Mouse (Mus musculus) adrenal gland, postnatal 4 days (tissue): ENCODE data around the gene Cdca4. TPM values are rescaled to one million over a fixed set of nuclear protein-coding genes. Genes with fewer than 3 reads are reported as not detected.

Experiments used
- DNase-seq, 2 experiments: peaks; one replicate each; pipeline ENCODE4 v3.0.0; 2021 to 2022; ENCODE audit warnings: low spot score in 2 of 2, mixed read lengths in 2 of 2
- long read RNA-seq, 2 experiments: library from polyadenylated mRNA; stranded (forward); transcript quantifications; one replicate each; pipeline ENCODE4 v2.0.0; 2021
- total RNA-seq, 2 experiments: library from RNA; stranded (reverse); gene quantifications; 2 replicates each; pipeline ENCODE4 v1.2.3; 2021

Cdca4 gene
- total RNA-seq: 10 to 100 TPM; 31.1 to 32.5 TPM
- long read RNA-seq, experiment 1, transcript Cdca4-201 (2 exons, 2,425 nt): minor isoform, 5 of 20 reads
- long read RNA-seq, experiment 1, transcript Cdca4-202 (2 exons, 1,994 nt): major isoform, 7 of 20 reads
- long read RNA-seq, experiment 1, partial matches to known transcripts: 0 of 20 reads
- long read RNA-seq, experiment 1, other reads (novel, unspliced or antisense): 8 of 20 reads
- long read RNA-seq, experiment 2, transcript Cdca4-201 (2 exons, 2,425 nt): major isoform, 24 of 49 reads
- long read RNA-seq, experiment 2, transcript Cdca4-202 (2 exons, 1,994 nt): minor isoform, 19 of 49 reads
- long read RNA-seq, experiment 2, partial matches to known transcripts: 5 of 49 reads
- long read RNA-seq, experiment 2, other reads (novel, unspliced or antisense): 1 of 49 reads

- DNase-seq: peak; percentile 97
These were observed at the start of gene Cdca4 for GRCm38 (mm10) chr12:112829244-112829864. Gene Cdca4 (minus strand): TSS chr12:112829423.

- DNase-seq: no peak
These were observed 48.4 kb upstream of the Cdca4 start for GRCm38 (mm10) chr12:112877607-112878020.

GRCm38 (mm10) chr12:112877073-112877576 is 47.9 kb upstream of the Cdca4 start:
- DNase-seq: no peak

GRCm38 (mm10) chr12:112876332-112877072 is 47.3 kb upstream of the Cdca4 start:
- DNase-seq: no peak

GRCm38 (mm10) chr12:112875225-112876013 is 46.2 kb upstream of the Cdca4 start:
- peak; percentile 74 to 86 for DNase-seq

- DNase-seq: no peak
These were observed 45.0 kb upstream of the Cdca4 start for GRCm38 (mm10) chr12:112874199-112874598.

GRCm38 (mm10) chr12:112873452-112874190 is 44.4 kb upstream of the Cdca4 start:
- peak in 1 of 2 experiments; percentile 53 for DNase-seq

GRCm38 (mm10) chr12:112872991-112873390 is 43.8 kb upstream of the Cdca4 start:
- no peak for DNase-seq

GRCm38 (mm10) chr12:112871272-112871671 is 42.0 kb upstream of the Cdca4 start:
- DNase-seq: no peak

GRCm38 (mm10) chr12:112870775-112871174 is 41.6 kb upstream of the Cdca4 start:
- no peak for DNase-seq

GRCm38 (mm10) chr12:112869783-112870204 is 40.6 kb upstream of the Cdca4 start:
- DNase-seq: no peak

- no peak for DNase-seq
These were observed 39.2 kb upstream of the Cdca4 start, which contains the start of gene Gpr132 for GRCm38 (mm10) chr12:112868178-112869087. Gene Gpr132 (minus strand): TSS chr12:112868228.

- DNase-seq: no peak
These were observed 38.0 kb upstream of the Cdca4 start for GRCm38 (mm10) chr12:112867106-112867674.

- DNase-seq: no peak
These were observed 37.4 kb upstream of the Cdca4 start for GRCm38 (mm10) chr12:112866467-112867080.

- DNase-seq: no peak
These were observed 35.6 kb upstream of the Cdca4 start for GRCm38 (mm10) chr12:112864804-112865203.

GRCm38 (mm10) chr12:112861911-112862321 is 32.7 kb upstream of the Cdca4 start:
- no peak for DNase-seq

GRCm38 (mm10) chr12:112860765-112861164 is 31.5 kb upstream of the Cdca4 start:
- DNase-seq: no peak

GRCm38 (mm10) chr12:112859930-112860329 is 30.7 kb upstream of the Cdca4 start:
- no peak for DNase-seq
